Mouse (Mus musculus) gastrocnemius, adult 2 months (tissue): Measurements from ENCODE around the gene Fam69b. TPM values are rescaled to one million over a fixed set of nuclear protein-coding genes. Genes with fewer than 3 reads are reported as not detected.

Source experiments
- DNase-seq: peaks from one replicate; pipeline ENCODE4 v3.0.0; 2022
- H3K27ac ChIP-seq: fragments of 200-600 bp; 2 replicates; pipeline ENCODE4 v1.8.1; 2022; ENCODE audit warnings: mild to moderate bottlenecking
- H3K4me3 ChIP-seq: fragments of 200-600 bp; 2 replicates; pipeline ENCODE4 v1.8.1; 2022; ENCODE audit warnings: mild to moderate bottlenecking, moderate library complexity
- CTCF ChIP-seq: fragments of 200-600 bp; IDR thresholded peaks from 2 replicates; pipeline ENCODE4 v1.8.1; 2022; ENCODE audit warnings: antibody characterized with exemption, mild to moderate bottlenecking, moderate library complexity
- intact Hi-C: fragments of 180-260 bp; cut with DNase I; formaldehyde crosslinking; loops from one replicate; pipeline ENCODE4 v1.15.1; 2025
- total RNA-seq, 2 experiments: library from RNA; stranded (reverse); gene quantifications; 2 replicates each; pipeline ENCODE4 v1.2.3; 2021

Fam69b gene
- total RNA-seq, 2 experiments from 2014 or later, result 1.0 to 2.3 TPM

- no peak for DNase-seq
- no peak for TF ChIP-seq CTCF
- Histone ChIP-seq H3K27ac (no peak overlapping the region), H3K4me3 (no peak overlapping the region)
- intact Hi-C loops, result no loop called here
These were observed 7.5 kb downstream of the Fam69b start for GRCm38 (mm10) chr2:26635489-26636324.

DNA sequence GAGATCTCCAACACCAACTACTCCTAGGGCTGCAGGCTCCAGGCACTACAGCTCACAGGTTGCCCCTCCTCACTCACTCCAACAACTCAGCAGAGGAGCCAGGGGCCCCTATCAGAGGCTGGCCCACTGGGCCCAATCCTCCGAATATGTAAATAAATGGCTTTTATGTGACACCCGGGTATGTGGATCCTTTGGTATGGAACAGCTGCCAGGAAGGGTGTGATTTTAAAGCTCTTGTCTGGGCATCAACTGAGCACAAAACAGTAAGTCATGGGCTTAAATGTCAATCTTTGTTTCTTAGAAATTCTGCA is 8.0 kb downstream of the Fam69b start:
- Histone ChIP-seq H3K27ac (no peak overlapping the region), H3K4me3 (no peak overlapping the region)
- TF ChIP-seq CTCF, result no peak
- no peak for DNase-seq
- intact Hi-C loops, result no loop called here

GRCm38 (mm10) chr2:26637316-26637932 is 9.2 kb downstream of the Fam69b start:
- no peak overlapping the region for H3K27ac ChIP-seq
- TF ChIP-seq CTCF, result no peak
- intact Hi-C loops, result no loop called here
- H3K4me3 ChIP-seq, result no peak overlapping the region; the same call in 1 of the 2 replicates
- DNase-seq, result no peak

DNA sequence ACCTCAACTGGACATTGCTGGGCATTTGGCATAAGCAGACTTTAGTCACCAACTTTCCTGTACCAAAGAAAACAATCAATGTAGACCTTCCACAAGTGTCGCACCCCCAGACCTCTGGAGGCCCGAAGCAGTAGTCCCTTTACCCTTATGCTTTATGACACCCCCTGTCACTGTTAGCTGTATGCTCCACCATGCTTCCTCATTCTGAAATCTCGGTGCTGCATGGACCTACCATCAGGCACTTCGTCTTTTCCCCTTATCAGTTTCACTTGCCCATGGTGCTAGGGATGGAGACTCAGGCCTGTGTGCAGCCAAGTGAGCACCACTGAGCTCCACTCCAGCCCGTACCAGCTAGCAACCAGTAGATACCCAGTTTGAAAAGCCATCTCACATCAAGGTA is 9.8 kb downstream of the Fam69b start:
- TF ChIP-seq CTCF, result no peak
- intact Hi-C loops, result no loop called here
- DNase-seq, result no peak
- no peak overlapping the region; the same call in 1 of the 2 replicates for H3K27ac ChIP-seq
- peak overlapping the region; percentile 85 for H3K4me3 ChIP-seq

DNA sequence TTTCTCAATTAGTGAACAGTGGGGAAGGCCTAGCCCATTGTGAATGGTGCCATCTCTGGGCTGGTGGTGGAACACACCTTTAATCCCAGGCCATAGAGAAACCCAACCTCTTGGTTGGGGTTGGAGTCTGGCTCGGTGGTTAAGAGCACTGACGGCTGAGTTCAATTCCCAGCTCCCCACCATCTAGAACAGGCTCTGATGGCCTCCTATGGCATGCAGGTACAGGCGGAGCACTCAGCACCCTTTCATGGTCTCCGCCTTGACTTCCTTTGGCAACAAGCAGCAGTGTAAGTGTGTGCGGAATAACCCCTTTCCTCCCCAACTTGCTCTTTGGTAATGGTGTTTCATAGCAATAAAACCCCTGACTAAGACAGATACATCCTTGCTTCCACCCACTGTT is 10.3 kb downstream of the Fam69b start:
- no peak for DNase-seq
- intact Hi-C loops, result no loop called here
- Histone ChIP-seq H3K4me3 (peak overlapping the region; percentile 85), H3K27ac (peak overlapping the region; percentile 46; the same call in 1 of the 2 replicates)
- no peak for TF ChIP-seq CTCF

- Histone ChIP-seq H3K27ac (peak overlapping the region; percentile 46; the same call in 1 of the 2 replicates), H3K4me3 (peak overlapping the region; percentile 85)
- peak; percentile 50 for TF ChIP-seq CTCF
- DNase-seq, result no peak
- intact Hi-C loops, result no loop called here
These were observed 10.8 kb downstream of the Fam69b start for GRCm38 (mm10) chr2:26639083-26639482.

GRCm38 (mm10) chr2:26639838-26640830 is 11.9 kb downstream of the Fam69b start:
- peak; percentile 100 for TF ChIP-seq CTCF
- DNase-seq, result peak; percentile 98
- H3K27ac ChIP-seq, result peak overlapping the region; percentile 90
- H3K4me3 ChIP-seq, result peak overlapping the region; percentile 85
- intact Hi-C loops, result loop anchor here (2.0 to 10.0 kb wide), 2 partner anchors 45 to 395 kb away; no protein-coding TSS in a partner anchor

- no peak for DNase-seq
- no peak for TF ChIP-seq CTCF
- Histone ChIP-seq H3K27ac (peak overlapping the region; percentile 90), H3K4me3 (no peak overlapping the region)
- intact Hi-C loops, result loop anchor here (2.0 to 10.0 kb wide), 2 partner anchors 46 to 394 kb away; no protein-coding TSS in a partner anchor
These were observed 12.9 kb downstream of the Fam69b start for GRCm38 (mm10) chr2:26641006-26641647.

DNA sequence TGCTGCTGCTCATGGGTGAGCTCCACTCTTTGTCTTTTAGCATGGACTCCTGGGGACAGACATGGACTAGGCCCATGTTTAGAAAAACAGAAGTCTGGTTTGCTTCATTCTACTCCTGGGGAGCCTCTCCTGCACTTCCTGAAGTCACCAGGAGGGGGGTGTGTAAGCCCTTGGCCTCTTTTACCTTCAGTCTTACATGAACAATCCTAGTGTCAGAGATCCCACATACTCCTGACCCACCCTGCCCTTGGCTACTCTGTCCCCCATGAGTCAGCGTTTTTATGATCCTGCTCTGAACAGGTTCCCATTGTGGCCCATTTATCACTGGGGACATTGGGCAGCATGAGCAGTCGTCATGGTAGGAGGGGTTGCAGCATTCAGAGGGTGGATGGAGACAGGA is 15.7 kb downstream of the Fam69b start:
- intact Hi-C loops, result loop anchor here (10.0 kb wide), 1 partner anchor 391 kb away; no protein-coding TSS in a partner anchor
- no peak overlapping the region for H3K4me3 ChIP-seq
- H3K27ac ChIP-seq, result no peak overlapping the region
- no peak for DNase-seq
- peak; percentile 49 for TF ChIP-seq CTCF

DNA sequence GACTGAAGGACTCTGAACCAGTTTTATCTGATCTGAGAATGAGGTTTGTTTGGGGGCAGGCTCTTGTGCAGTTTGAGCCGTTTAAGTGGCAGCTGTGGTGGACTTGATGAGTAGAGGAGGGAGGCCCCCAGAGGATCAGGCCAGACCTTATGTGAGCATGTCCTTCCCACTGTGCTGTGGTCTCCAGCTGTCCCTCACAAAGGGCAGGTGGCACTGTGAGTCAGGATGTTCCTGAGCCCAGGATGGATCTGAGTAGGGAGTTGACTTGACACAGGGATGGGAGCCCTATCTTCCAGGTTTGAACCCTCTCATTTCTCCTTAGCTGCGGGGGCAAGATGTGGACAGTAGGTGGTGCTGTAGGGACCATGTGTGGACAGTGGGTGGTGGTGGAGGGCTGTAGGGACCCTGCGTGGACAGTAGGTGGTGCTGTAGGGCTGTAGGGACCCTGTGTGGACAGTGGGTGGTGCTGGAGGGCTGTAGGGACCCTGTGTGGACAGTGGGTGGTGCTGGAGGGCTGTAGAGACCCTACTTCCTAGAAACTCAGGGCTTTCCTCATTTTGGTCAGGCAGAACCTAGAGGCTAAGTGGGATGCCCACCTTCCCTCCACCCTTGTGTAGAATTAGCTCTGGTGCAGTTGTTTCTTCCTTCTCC is 18.5 kb downstream of the Fam69b start:
- peak; percentile 78 for DNase-seq
- intact Hi-C loops, result loop anchor here (10.0 kb wide), 1 partner anchor 388 kb away; no protein-coding TSS in a partner anchor
- Histone ChIP-seq H3K4me3 (no peak overlapping the region), H3K27ac (no peak overlapping the region)
- TF ChIP-seq CTCF, result peak; percentile 92

- DNase-seq, result no peak
- TF ChIP-seq CTCF, result no peak
- Histone ChIP-seq H3K27ac (no peak overlapping the region), H3K4me3 (no peak overlapping the region)
- intact Hi-C loops, result no loop called here
These were observed 26.4 kb downstream of the Fam69b start for GRCm38 (mm10) chr2:26654687-26655086.
